Mouse (Mus musculus) induced T-regulatory cell, adult 2 months (primary cell): ENCODE measurements at regions not wholly inside any gene's neighbourhood (a gene's known extent, or its start where the extent isn't known, plus 50 kb on each side); places are given as distances from the start of the nearest gene placed in this dataset.

ENCODE experiments used
- DNase-seq: peaks from one replicate; pipeline ENCODE4 v3.0.0-alpha.2; 2012; ENCODE audit warnings: low read depth

- DNase-seq, result peak; percentile 43
Observed at GRCm38 (mm10) chr9:116283790-116284526, 108.8 kb upstream of the Tgfbr2 start.

GRCm38 (mm10) chr9:116281654-116282053, 106.5 kb upstream of the Tgfbr2 start:
- no peak for DNase-seq

GRCm38 (mm10) chr9:116280146-116280545, 105.0 kb upstream of the Tgfbr2 start:
- no peak for DNase-seq

GRCm38 (mm10) chr9:116278862-116279261, 103.7 kb upstream of the Tgfbr2 start:
- no peak for DNase-seq

- DNase-seq, result no peak
Observed at GRCm38 (mm10) chr9:116277736-116278135, 102.6 kb upstream of the Tgfbr2 start.

GRCm38 (mm10) chr9:116276141-116276540, 101.0 kb upstream of the Tgfbr2 start:
- DNase-seq, result no peak

GRCm38 (mm10) chr9:116272446-116272845, 97.3 kb upstream of the Tgfbr2 start:
- no peak for DNase-seq

GRCm38 (mm10) chr9:116270417-116270828, 95.3 kb upstream of the Tgfbr2 start:
- DNase-seq, result no peak

- DNase-seq, result no peak
Observed at GRCm38 (mm10) chr9:116267411-116267810, 92.3 kb upstream of the Tgfbr2 start.

GRCm38 (mm10) chr9:116263833-116264232, 88.7 kb upstream of the Tgfbr2 start:
- peak; percentile 74 for DNase-seq

GRCm38 (mm10) chr9:116259569-116259968, 84.4 kb upstream of the Tgfbr2 start:
- no peak for DNase-seq

GRCm38 (mm10) chr9:116253546-116253945, 78.4 kb upstream of the Tgfbr2 start:
- no peak for DNase-seq

- no peak for DNase-seq
Observed at GRCm38 (mm10) chr9:116252788-116253187, 77.6 kb upstream of the Tgfbr2 start.

- DNase-seq, result peak; percentile 40
Observed at GRCm38 (mm10) chr9:116249791-116250190, 74.6 kb upstream of the Tgfbr2 start.

GRCm38 (mm10) chr9:116245136-116245535, 70.0 kb upstream of the Tgfbr2 start:
- no peak for DNase-seq

- no peak for DNase-seq
Observed at GRCm38 (mm10) chr9:116244619-116244899, 69.4 kb upstream of the Tgfbr2 start.

GRCm38 (mm10) chr9:116243775-116244618, 68.8 kb upstream of the Tgfbr2 start:
- DNase-seq, result peak; percentile 71

- DNase-seq, result no peak
Observed at GRCm38 (mm10) chr9:116241933-116242526, 66.9 kb upstream of the Tgfbr2 start.

GRCm38 (mm10) chr9:116241290-116241689, 66.1 kb upstream of the Tgfbr2 start:
- peak; percentile 38 for DNase-seq

- no peak for DNase-seq
Observed at GRCm38 (mm10) chr9:116236836-116237235, 61.7 kb upstream of the Tgfbr2 start.

GRCm38 (mm10) chr9:116234170-116234569, 59.0 kb upstream of the Tgfbr2 start:
- DNase-seq, result no peak

- DNase-seq, result no peak
Observed at GRCm38 (mm10) chr9:116232386-116232785, 57.2 kb upstream of the Tgfbr2 start.
